Mouse (Mus musculus) liver, adult 2 months (tissue): ENCODE data around the gene Olfr1425.

Source experiments
- CTCF ChIP-seq: fragments of 200-500 bp; IDR thresholded peaks from 2 replicates; pipeline ENCODE4 v1.5.1; 2011; ENCODE audit warnings: low read depth, low read length, control low read depth
- POLR2A ChIP-seq: fragments of 200-500 bp; IDR thresholded peaks from 2 replicates; pipeline ENCODE4 v1.6.1; 2011; ENCODE audit warnings: low read length, control low read depth; ENCODE audit not compliant: insufficient read depth; ENCODE audit errors: extremely low read depth

DNA sequence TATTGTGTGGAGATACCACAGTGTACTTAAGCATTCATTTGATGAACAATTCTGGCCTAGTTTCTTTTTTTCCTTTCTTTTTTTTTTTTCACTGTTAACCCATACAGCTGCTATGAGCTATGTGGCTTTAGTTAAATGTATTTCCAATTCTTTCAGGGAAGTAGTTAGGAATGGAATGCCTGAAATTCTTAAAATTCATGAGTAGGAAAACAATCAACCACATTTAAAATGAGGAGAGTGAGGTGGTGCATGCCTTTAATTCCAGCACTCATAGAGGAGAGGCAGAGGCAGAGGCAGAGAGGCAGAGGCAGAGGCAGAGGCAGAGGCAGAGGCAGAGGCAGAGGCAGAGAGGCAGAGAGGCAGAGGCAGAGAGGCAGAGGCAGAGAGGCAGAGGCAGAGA is 39.8 kb downstream of the Olfr1425 start:
- TF ChIP-seq CTCF (no peak), POLR2A (no peak)
